ENCODE assay signal across 27 mouse cellular contexts in genomic region chr17:84665053-84665452, GRCm38 (mm10). TPM values are rescaled to one million over a fixed set of nuclear protein-coding genes. Genes with fewer than 3 reads are reported as not detected.
DNase-seq lines count a peak whose midpoint lies in the region; ATAC-seq and TF ChIP-seq lines count a peak whose summit lies in the region.
"Had no signal": no experiment of that assay in that cellular context is flagged by ENCODE, and none has a peak within 500 bp of the region (broad histone marks: within the 10 kb centered on the region; RNA-seq: fewer than 3 reads in every experiment).

No protein-coding gene starts in this region.

- no peak for DNase-seq in embryonic facial prominence, embryonic 10.5 days (ENCODE audit: low spot score)
- no peak for DNase-seq in kidney, postnatal 10 days
- DNase-seq in kidney, postnatal 0 days (ENCODE audit: low spot score): peak; percentile 38
- no peak for DNase-seq in kidney, postnatal 14 days
- DNase-seq in frontal cortex, postnatal 25 days (ENCODE audit: low spot score in 2 of 2): no peak
- DNase-seq: adrenal gland, adult 8-10 months; adrenal gland, postnatal 25 days; cerebellum, adult 11-12 months; cerebellum, adult 8-10 months; cerebellum, postnatal 10 days; cerebellum, postnatal 36 days; forebrain, postnatal 0 days; gastrocnemius, adult 2 months; gastrocnemius, postnatal 14 days; heart, adult 11 months; heart, postnatal 14 days; heart, postnatal 4 days had no signal

- no peak for TF ChIP-seq CTCF in kidney, postnatal 0 days (IDR thresholded peaks at IDR 0.05; ENCODE audit: low read depth)
- TF ChIP-seq CTCF in intestine, postnatal 0 days (IDR thresholded peaks at IDR 0.05; ENCODE audit: low read depth): no peak

- WGBS in embryonic facial prominence, embryonic 12.5 days: 43% methylated on average over 10 of the region's 10 CpGs
- 57% methylated on average over 10 of the region's 10 CpGs for WGBS in embryonic facial prominence, embryonic 10.5 days
- 19% methylated on average over 10 of the region's 10 CpGs for WGBS in kidney, embryonic 14.5 days
- WGBS in kidney, postnatal 0 days: 14% methylated on average over 10 of the region's 10 CpGs
- WGBS in intestine, postnatal 0 days: 45% methylated on average over 10 of the region's 10 CpGs

- no peaks in the 10 kb centered on the region for H3K27me3 ChIP-seq in embryonic facial prominence, embryonic 12.5 days
- H3K27me3 ChIP-seq in embryonic facial prominence, embryonic 10.5 days (replicated peaks; ENCODE audit: low read depth, poor library complexity, severe bottlenecking): no peaks in the 10 kb centered on the region
- no peaks in the 10 kb centered on the region for H3K27me3 ChIP-seq in kidney, embryonic 14.5 days (ENCODE audit: control insufficient read depth, insufficient read depth, low read length)
- H3K27me3 ChIP-seq in kidney, postnatal 0 days (ENCODE audit: insufficient read depth, low read length): no peaks in the 10 kb centered on the region
- no peaks in the 10 kb centered on the region for H3K27me3 ChIP-seq in intestine, postnatal 0 days (replicated peaks; ENCODE audit: control insufficient read depth, insufficient read depth, low read length)
- H3K27me3 ChIP-seq: embryonic facial prominence, embryonic 15.5 days had no signal

- H3K9ac ChIP-seq in embryonic facial prominence, embryonic 12.5 days: no peak overlapping the region
- H3K9ac ChIP-seq in kidney, embryonic 14.5 days (ENCODE audit: low read depth, low read length): no peak overlapping the region
- no peak overlapping the region for H3K9ac ChIP-seq in kidney, postnatal 0 days (ENCODE audit: low read depth, low read length)
- no peak overlapping the region for H3K9ac ChIP-seq in intestine, postnatal 0 days (ENCODE audit: low read depth, low read length)
- H3K9ac ChIP-seq: embryonic facial prominence, embryonic 15.5 days; forebrain, postnatal 0 days; heart, embryonic 12.5 days; hindbrain, embryonic 14.5 days had no signal

- no peaks in the 10 kb centered on the region for H3K9me3 ChIP-seq in embryonic facial prominence, embryonic 12.5 days
- H3K9me3 ChIP-seq in embryonic facial prominence, embryonic 10.5 days: no peaks in the 10 kb centered on the region
- H3K9me3 ChIP-seq in kidney, embryonic 14.5 days (ENCODE audit: control insufficient read depth, low read length): no peaks in the 10 kb centered on the region
- no peaks in the 10 kb centered on the region for H3K9me3 ChIP-seq in kidney, postnatal 0 days (replicated peaks; ENCODE audit: low read length)
- no peaks in the 10 kb centered on the region for H3K9me3 ChIP-seq in intestine, postnatal 0 days (ENCODE audit: control insufficient read depth)
- H3K9me3 ChIP-seq: embryonic facial prominence, embryonic 15.5 days; heart, embryonic 12.5 days had no signal

- H3K27ac ChIP-seq in embryonic facial prominence, embryonic 12.5 days: 0 out of 2 replicates have a peak overlapping the region, but pooled peaks have one; percentile 30
- H3K27ac ChIP-seq in embryonic facial prominence, embryonic 10.5 days (replicated peaks): no peak overlapping the region
- peak overlapping the region; percentile 26; the same call in 1 of the 2 replicates for H3K27ac ChIP-seq in kidney, embryonic 14.5 days (ENCODE audit: low read depth, low read length)
- peak overlapping the region; percentile 58; the same call in 1 of the 2 replicates for H3K27ac ChIP-seq in kidney, postnatal 0 days
- 0 out of 2 replicates have a peak overlapping the region, but pooled peaks have one; percentile 71 for H3K27ac ChIP-seq in intestine, postnatal 0 days (ENCODE audit: low read depth, low read length)
- H3K27ac ChIP-seq: embryonic facial prominence, embryonic 15.5 days; gastrocnemius, adult 2 months; hindbrain, embryonic 14.5 days; hindbrain, postnatal 0 days had no signal

- H3K36me3 ChIP-seq in embryonic facial prominence, embryonic 12.5 days: no peaks in the 10 kb centered on the region
- H3K36me3 ChIP-seq in embryonic facial prominence, embryonic 10.5 days (replicated peaks): no peaks in the 10 kb centered on the region
- H3K36me3 ChIP-seq in kidney, embryonic 14.5 days (ENCODE audit: control insufficient read depth, insufficient read depth, low read length): no peaks in the 10 kb centered on the region
- no peaks in the 10 kb centered on the region for H3K36me3 ChIP-seq in kidney, postnatal 0 days (ENCODE audit: insufficient read depth, low read length)
- peaks cover 7% of the 10 kb centered on the region; the same call in 1 of the 2 replicates for H3K36me3 ChIP-seq in intestine, postnatal 0 days (ENCODE audit: control insufficient read depth, insufficient read depth)
- H3K36me3 ChIP-seq: embryonic facial prominence, embryonic 15.5 days; heart, embryonic 12.5 days had no signal

- no peak overlapping the region for H3K4me3 ChIP-seq in embryonic facial prominence, embryonic 12.5 days
- no peak overlapping the region for H3K4me3 ChIP-seq in embryonic facial prominence, embryonic 10.5 days
- H3K4me3 ChIP-seq in kidney, embryonic 14.5 days (ENCODE audit: low read length): no peak overlapping the region
- no peak overlapping the region for H3K4me3 ChIP-seq in kidney, postnatal 0 days (replicated peaks; ENCODE audit: low read depth, low read length)
- H3K4me3 ChIP-seq in intestine, postnatal 0 days (ENCODE audit: low read depth, low read length): no peak overlapping the region
- H3K4me3 ChIP-seq: embryonic facial prominence, embryonic 15.5 days; gastrocnemius, adult 2 months; heart, embryonic 12.5 days had no signal

- ATAC-seq in embryonic facial prominence, embryonic 12.5 days (ENCODE audit: insufficient number of reproducible peaks, insufficient read depth, low FRiP score, low TSS enrichment): no peak
- peak; percentile 65 for ATAC-seq in kidney, embryonic 14.5 days (ENCODE audit: low FRiP score, low TSS enrichment)
- ATAC-seq in kidney, postnatal 0 days (replicated peaks; ENCODE audit: low FRiP score, low read depth): no peak
- no peak for ATAC-seq in intestine, postnatal 0 days
- ATAC-seq: activated CD4-positive, CD25-positive, alpha-beta regulatory T cell, adult 4 months; forebrain, embryonic 14.5 days; forebrain, postnatal 0 days; hindbrain, postnatal 0 days had no signal

- H3K4me2 ChIP-seq in embryonic facial prominence, embryonic 12.5 days (replicated peaks): no peak overlapping the region
- H3K4me2 ChIP-seq in kidney, embryonic 14.5 days (replicated peaks; ENCODE audit: low read depth, low read length): peak overlapping the region; percentile 13; the same call in 1 of the 2 replicates
- no peak overlapping the region for H3K4me2 ChIP-seq in kidney, postnatal 0 days (ENCODE audit: low read length)
- H3K4me2 ChIP-seq in intestine, postnatal 0 days (replicated peaks; ENCODE audit: low read depth): no peak overlapping the region
- H3K4me2 ChIP-seq: embryonic facial prominence, embryonic 15.5 days; heart, embryonic 12.5 days; hindbrain, embryonic 14.5 days had no signal

- H3K4me1 ChIP-seq in embryonic facial prominence, embryonic 12.5 days: peaks cover 4% of the 10 kb centered on the region; the same call in 1 of the 2 replicates
- H3K4me1 ChIP-seq in embryonic facial prominence, embryonic 10.5 days: peaks cover 19% of the 10 kb centered on the region
- peaks cover 17% of the 10 kb centered on the region; the same call in 1 of the 2 replicates for H3K4me1 ChIP-seq in kidney, embryonic 14.5 days (ENCODE audit: control insufficient read depth, insufficient read depth, low read length)
- peaks cover 10% of the 10 kb centered on the region; the same call in 1 of the 2 replicates for H3K4me1 ChIP-seq in kidney, postnatal 0 days (replicated peaks; ENCODE audit: insufficient read depth, low read length)
- peaks cover 8% of the 10 kb centered on the region; the same call in 1 of the 2 replicates for H3K4me1 ChIP-seq in intestine, postnatal 0 days (replicated peaks; ENCODE audit: control insufficient read depth, insufficient read depth, low read length)

RNA-seq across cellular contexts. Expression of gene Abcg8, which starts 11.0 kb away (rescaled TPM):
- 0.09 and 0.19 TPM in 2 replicates for polyA plus RNA-seq in embryonic facial prominence, embryonic 12.5 days (2016; fragmentation: Nextera tagmentation; extraction: Ambion mirVana)
- 0.10 and 0.15 TPM in 2 replicates for polyA plus RNA-seq in embryonic facial prominence, embryonic 10.5 days (2016; fragmentation: Nextera tagmentation; extraction: Ambion mirVana)
- polyA plus RNA-seq in kidney, embryonic 14.5 days (2014; fragmentation: Nextera tagmentation; extraction: Ambion mirVana): 0.35 and 0.43 TPM in 2 replicates
- 0.36 and 0.38 TPM in 2 replicates for polyA plus RNA-seq in kidney, postnatal 0 days (2015; fragmentation: Nextera tagmentation; extraction: Ambion mirVana)
- polyA plus RNA-seq in intestine, postnatal 0 days (2015; fragmentation: Nextera tagmentation; extraction: Ambion mirVana): 47.4 and 56.7 TPM in 2 replicates
- polyA plus RNA-seq: activated CD4-positive, CD25-positive, alpha-beta regulatory T cell, adult 4 months; cortical plate, adult 2 months; heart, embryonic 12.5 days; hindbrain, postnatal 0 days had no signal

RNA-seq across cellular contexts. Expression of gene Abcg5, which starts 17.8 kb away (rescaled TPM):
- polyA plus RNA-seq in embryonic facial prominence, embryonic 12.5 days (2016; fragmentation: Nextera tagmentation; extraction: Ambion mirVana): 2.6 and 3.3 TPM in 2 replicates
- 1.3 and 1.6 TPM in 2 replicates for polyA plus RNA-seq in embryonic facial prominence, embryonic 10.5 days (2016; fragmentation: Nextera tagmentation; extraction: Ambion mirVana)
- polyA plus RNA-seq in kidney, embryonic 14.5 days (2014; fragmentation: Nextera tagmentation; extraction: Ambion mirVana): 5.8 and 6.6 TPM in 2 replicates
- 4.1 and 4.8 TPM in 2 replicates for polyA plus RNA-seq in kidney, postnatal 0 days (2015; fragmentation: Nextera tagmentation; extraction: Ambion mirVana)
- polyA plus RNA-seq in intestine, postnatal 0 days (2015; fragmentation: Nextera tagmentation; extraction: Ambion mirVana): 59.8 and 68.3 TPM in 2 replicates
- polyA plus RNA-seq: activated CD4-positive, CD25-positive, alpha-beta regulatory T cell, adult 4 months had no signal

RNA-seq across cellular contexts. Expression of gene Dync2li1, which starts 38.8 kb away (rescaled TPM):
- 38.4 and 39.7 TPM in 2 replicates for polyA plus RNA-seq in embryonic facial prominence, embryonic 12.5 days (2016; fragmentation: Nextera tagmentation; extraction: Ambion mirVana)
- polyA plus RNA-seq in embryonic facial prominence, embryonic 10.5 days (2016; fragmentation: Nextera tagmentation; extraction: Ambion mirVana): 29.4 and 34.6 TPM in 2 replicates
- 48.7 and 57.3 TPM in 2 replicates for polyA plus RNA-seq in kidney, embryonic 14.5 days (2014; fragmentation: Nextera tagmentation; extraction: Ambion mirVana)
- polyA plus RNA-seq in kidney, postnatal 0 days (2015; fragmentation: Nextera tagmentation; extraction: Ambion mirVana): 59.9 and 61.2 TPM in 2 replicates
- polyA plus RNA-seq in intestine, postnatal 0 days (2015; fragmentation: Nextera tagmentation; extraction: Ambion mirVana): 10.1 and 11.4 TPM in 2 replicates

Comparison
In these comparisons a context has a peak if more than half of its experiments do, and no peak if none do; other contexts are left out.
1. RNA of gene Abcg8, which starts 11.0 kb away (polyA plus RNA-seq): 47.4 to 56.7 TPM in intestine, postnatal 0 days; 0.36 to 0.38 TPM in kidney, postnatal 0 days, 0.35 to 0.43 TPM in kidney, embryonic 14.5 days, 0.10 to 0.15 TPM in embryonic facial prominence, embryonic 10.5 days and 0.09 to 0.19 TPM in embryonic facial prominence, embryonic 12.5 days; every median in the first group is over 10 times any median in the second.